Mouse (Mus musculus): ENCODE measurements around the gene Omt2b.
A peak's percentile ranks its signal among the peaks of the same experiment; 100 is the strongest.
"Not testable (repeated sequence)": the region's sequence is repeated elsewhere in the genome, so short reads cannot be mapped to it uniquely, and the experiment has no call there.

The Omt2b gene

DNA sequence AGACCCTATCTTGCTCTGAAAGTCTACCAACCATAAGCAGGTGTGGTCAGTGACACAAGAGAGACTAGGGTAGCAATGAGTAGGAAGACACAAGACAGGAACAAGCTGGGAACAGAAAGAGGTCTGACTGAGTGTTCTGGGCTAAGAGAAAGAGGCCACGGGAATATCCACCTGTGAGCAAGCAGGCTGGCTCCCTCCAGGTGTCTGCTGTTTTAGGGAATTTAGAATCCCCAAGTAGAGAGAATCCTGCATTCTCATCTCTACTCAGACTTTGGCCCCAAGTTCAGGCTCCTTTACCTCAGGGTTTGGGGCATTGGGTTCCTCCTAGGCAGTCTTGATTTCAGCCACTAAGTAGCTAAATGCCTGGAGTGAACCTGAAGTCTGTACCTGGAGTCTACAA lies at the start of gene Omt2b:
TSS of gene Omt2b (plus strand) at position 301 of the 400 bp plus-strand sequence.
- DNase-seq (ENCODE audit: low read depth, low spot score) = not testable (repeated sequence)

DNA sequence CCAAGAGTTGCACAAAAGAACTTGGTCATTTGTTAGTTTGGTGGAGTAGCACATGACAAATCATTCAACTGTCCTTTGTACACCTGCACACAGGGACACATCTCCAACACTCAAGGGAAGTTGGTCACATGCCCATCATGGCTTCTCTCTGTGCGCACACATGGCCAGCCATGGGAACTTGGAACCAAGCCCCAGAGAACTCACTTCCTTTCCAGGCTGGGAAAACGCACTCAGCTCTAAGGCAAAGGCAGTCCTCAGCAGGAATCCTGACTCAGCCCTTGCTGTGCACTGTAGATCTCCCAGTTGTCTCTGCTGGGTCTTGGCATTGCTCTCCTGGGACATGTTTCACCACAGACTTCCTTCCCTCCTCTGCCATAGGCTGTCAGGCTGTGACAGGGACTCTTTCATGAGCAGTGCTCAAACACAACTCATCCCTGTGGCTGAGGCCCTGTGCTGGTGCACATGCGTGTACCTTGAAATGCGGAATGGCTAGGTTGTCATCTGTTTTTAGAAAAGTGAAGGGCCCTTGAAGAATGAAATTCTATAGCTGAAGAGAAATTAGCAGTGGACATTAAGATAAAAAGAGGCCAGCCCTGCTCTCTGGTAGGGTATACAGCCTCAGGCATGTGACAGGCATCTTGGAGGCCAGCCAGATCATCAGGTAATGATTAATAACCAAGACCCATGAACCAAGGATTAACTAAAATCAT lies 45.2 kb upstream of the Omt2b start:
- DNase-seq (ENCODE audit: low read depth, low spot score) = not testable (repeated sequence)

DNA sequence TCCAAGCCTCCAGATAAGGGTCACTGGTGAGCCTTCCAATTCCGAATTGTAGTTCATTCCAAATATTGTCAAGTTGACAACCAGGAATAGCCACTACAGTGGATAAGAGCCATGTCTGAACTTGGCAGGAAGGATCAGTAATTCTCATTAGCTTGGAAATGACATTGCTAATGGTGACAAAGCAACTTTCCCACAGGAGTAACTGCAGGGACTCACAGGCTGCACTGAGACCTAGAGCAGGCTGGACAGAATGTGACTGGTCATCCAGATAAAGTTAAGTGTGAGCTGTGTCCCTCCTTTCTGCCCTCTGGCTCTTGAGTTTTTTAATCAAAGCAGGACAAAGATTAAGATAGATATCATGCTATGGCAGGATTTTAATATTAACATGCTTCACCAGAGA lies 38.3 kb upstream of the Omt2b start:
- DNase-seq (ENCODE audit: low read depth, low spot score) = not testable (repeated sequence)

DNA sequence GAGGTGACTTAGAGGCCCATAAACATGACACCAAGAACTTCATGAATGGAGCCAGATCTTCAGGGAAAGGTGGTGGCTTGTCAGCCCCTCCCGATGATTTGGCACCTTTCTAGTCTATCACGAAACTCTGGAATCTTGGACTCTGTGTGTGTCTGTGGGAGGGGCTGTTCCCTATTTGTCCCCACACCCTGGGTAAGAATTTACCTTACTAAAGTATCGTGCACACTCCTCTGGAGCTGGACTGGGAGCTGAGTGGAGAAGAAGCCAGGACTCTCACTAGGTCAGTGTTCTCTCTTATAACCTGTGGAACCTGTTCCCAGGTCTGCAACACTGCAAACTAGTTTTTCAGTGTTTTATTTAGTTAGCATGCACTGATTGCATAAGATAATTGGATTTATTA lies 37.7 kb upstream of the Omt2b start, which contains the start of gene Gm10639:
TSS of gene Gm10639 (plus strand) at position 201 of the 400 bp plus-strand sequence.
- not testable (repeated sequence) for DNase-seq (ENCODE audit: low read depth, low spot score)

DNA sequence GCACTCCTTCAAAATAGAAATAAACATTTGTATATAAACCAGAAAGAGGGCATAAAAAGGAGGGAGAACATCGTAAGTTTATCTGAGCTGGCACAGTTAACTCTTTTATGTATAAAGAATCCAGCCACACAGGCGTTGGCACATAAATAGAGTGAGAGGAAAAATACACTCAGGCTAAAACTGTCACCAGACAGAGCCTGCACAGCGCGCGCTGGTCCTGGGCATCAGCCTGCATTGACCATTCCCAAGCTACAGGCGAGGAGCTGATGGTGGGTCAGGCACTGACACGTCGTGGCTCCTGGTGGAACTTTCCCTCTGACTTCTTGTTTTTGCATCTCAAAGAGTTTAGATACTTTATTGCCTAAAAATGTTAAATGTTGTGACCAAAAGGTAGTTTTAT lies 34.9 kb upstream of the Omt2b start:
- DNase-seq (ENCODE audit: low read depth, low spot score) = not testable (repeated sequence)

DNA sequence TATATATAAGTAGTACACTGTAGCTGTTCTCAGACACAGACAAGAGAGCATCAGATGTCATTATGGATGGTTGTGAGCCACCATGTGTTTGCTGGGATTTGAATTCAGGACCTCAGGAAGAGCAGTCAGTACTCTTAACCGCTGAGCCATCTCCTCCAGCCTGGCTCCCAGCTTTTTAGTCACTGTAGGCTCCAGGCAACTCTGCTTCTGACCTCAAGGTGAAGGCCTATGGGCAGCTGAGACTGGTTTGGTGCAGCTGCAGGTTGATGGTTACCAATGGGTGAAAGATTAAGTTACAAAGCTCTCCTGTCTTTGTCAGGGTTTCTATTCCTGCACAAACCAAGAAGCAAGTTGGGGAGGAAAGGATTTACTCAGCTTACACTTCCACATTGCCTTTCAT lies 33.7 kb upstream of the Omt2b start:
- DNase-seq (ENCODE audit: low read depth, low spot score) = not testable (repeated sequence)

DNA sequence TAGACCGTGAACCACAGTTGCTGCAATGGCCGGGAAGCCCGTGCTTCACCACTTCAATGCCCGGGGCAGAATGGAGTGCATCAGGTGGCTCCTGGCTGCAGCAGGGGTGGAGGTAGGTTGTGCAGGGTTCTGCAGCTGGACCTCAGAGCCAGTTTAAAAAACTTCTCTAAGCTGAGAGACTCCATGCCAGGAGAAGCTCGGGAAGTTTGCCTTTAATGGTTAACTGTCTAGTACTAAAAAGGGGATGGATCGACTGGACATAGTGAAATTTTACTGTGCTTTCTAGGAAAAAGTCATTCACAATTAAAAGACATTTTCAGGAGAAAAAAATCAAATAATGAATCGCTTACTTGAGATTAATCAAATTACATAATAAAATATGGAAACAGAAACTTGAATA lies 32.6 kb upstream of the Omt2b start:
- DNase-seq (ENCODE audit: low read depth, low spot score) = not testable (repeated sequence)

DNA sequence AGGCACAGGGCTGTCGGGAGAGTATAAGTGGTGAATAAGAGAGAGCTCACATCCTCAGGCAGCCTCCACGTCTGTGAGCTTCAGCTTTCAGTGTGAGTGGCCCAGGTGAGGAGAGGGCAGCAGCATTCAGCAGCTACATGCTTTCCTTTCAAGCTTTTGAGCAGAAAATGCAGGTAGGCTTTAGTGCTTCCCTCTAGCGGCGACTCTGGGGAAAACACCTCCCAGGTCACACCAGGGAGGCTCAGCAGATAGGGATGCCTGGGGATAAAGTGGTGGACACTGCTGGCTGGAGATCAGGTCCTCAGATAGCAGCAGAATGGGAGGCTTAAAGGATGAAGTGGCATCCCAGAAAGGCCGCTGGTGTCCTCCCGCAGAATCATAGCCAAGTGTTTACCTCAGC lies 31.3 kb upstream of the Omt2b start:
- peak; percentile 63 for DNase-seq (ENCODE audit: low read depth, low spot score)

DNA sequence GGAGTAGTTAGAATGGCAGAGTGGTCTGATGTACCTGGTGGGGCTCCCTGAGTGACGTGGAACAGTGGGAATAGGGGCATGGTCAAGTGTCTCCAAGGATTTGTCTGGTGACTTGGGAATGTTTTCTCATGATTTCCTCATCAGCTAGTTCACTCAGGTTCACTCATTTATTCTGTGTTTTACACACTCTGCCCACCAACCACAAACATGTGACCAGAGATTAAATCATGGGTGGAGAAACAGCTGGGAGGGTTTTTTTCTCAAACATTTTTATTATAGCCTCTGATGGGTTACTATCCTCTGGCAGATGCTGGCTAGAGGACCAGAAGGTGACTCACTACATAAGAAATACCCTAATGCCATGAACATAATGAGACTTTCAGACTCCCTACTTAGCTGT lies 29.2 kb upstream of the Omt2b start:
- no peak for DNase-seq (ENCODE audit: low read depth, low spot score)

DNA sequence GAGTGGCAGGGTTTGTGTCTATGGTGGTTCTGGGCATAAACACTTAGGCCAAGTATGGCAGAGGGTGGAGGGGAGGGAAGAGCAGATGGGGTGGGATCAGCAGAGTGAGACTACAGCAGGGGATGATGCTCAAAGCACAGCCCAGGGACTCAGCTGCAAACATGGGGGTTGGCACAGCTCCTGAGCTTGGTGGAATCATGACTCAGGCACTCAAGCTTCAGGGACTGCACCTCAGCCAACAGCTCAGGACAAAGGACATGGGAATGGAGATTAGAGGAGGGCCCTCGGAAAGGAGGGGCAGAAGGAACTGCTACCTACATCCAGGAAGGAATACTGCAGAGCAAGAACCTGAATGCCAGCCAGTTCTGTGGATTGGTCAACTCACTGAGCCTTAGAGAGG lies 28.2 kb upstream of the Omt2b start:
- not testable (repeated sequence) for DNase-seq (ENCODE audit: low read depth, low spot score)

DNA sequence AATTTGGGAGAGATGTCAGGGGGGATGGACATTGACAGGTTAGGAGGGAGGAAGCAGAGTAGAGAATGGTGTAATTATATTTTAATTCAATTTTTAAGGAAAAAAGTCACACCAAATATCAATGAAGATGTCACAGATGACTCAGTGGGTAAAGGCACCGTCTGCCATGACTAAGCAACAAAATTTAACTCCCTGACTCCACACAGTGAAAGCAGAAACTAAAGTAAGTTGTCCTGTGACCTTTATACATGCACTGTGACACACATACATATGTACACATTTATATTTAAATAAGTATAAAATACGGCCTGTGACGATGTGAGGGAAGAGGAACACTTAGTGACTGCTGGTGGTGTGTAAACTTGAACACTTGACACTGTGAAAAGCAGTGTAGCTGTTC lies 19.3 kb upstream of the Omt2b start:
- DNase-seq (ENCODE audit: low read depth, low spot score) = not testable (repeated sequence)

DNA sequence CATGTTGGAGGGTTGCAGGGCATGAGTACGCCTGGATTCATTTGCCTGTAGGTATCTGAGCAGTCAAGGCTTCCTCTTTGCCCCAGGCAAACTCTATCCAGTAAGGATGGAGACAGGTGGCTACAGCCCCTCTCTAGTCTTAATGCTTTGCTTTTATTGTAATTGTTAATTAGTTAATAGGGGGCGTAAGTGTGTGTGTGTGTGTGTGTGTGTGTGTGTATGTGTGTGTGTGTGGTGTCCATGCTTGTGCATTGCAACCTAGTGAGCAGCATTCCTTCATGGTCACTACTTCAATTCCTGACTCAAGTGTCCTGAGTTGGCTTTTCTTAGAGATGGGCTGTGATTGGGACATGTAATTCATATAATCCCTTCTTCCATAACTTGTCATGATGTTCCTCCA lies 12.7 kb upstream of the Omt2b start, which contains the start of gene Omt2a:
TSS of gene Omt2a (minus strand) at position 101 of the 400 bp plus-strand sequence.
- no peak for DNase-seq (ENCODE audit: low read depth, low spot score)

DNA sequence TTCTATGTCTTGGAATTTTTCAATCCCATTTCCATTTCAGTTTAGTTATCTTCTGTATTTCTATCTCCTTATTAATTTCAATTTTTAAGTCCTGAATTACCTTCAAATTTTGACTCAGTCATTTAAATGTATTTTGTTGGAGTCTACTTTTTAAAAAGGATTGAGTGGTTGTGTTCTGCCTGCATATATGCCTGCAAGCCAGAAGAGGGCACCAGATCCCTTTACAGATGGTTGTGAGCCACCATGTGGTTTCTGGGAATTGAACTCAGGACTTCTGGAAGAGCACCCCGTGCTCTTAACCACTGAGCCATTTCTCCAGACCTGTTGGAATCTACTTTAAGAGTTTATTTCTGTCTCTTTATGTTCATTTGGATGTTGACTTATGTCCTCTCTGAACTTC lies 7.9 kb upstream of the Omt2b start:
- no peak for DNase-seq (ENCODE audit: low read depth, low spot score)

DNA sequence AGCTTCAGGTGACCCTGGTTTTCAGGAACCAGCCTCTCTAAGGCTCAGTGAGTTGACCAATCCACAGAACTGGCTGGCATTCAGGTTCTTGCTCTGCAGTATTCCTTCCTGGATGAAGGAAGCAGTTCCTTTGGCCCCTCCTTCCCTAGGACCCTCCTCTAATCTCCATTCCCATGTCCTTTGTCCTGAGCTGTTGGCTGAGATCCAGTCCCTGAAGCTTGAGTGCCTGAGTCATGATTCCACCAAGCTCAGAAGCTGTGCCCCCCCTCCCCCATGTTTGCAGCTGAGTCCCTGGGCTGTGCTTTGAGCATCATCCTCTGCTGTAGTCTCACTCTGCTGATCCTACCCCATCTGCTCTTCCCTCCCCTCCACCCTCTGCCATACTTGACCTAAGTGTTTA lies 9.7 kb downstream of the Omt2b start:
- DNase-seq (ENCODE audit: low read depth, low spot score) = not testable (repeated sequence)

DNA sequence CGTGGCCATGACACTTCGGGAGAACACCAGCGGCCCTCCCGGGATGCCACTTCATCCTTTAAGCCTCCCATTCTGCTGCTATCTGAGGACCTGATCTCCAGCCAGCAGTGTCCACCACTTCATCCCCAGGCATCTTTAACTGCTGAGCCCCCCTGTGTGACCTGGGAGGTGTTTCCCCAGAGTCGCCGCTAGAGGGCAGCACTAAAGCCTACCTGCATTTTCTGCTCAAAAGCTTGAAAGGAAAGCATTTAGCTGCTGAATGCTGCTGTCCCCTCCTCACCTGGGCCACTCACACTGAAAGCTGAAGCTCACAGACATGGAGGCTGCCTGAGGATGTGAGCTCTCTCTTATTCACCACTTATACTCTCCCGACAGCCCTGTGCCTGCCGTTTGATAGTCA lies 12.9 kb downstream of the Omt2b start:
- DNase-seq (ENCODE audit: low read depth, low spot score) = peak; percentile 59

DNA sequence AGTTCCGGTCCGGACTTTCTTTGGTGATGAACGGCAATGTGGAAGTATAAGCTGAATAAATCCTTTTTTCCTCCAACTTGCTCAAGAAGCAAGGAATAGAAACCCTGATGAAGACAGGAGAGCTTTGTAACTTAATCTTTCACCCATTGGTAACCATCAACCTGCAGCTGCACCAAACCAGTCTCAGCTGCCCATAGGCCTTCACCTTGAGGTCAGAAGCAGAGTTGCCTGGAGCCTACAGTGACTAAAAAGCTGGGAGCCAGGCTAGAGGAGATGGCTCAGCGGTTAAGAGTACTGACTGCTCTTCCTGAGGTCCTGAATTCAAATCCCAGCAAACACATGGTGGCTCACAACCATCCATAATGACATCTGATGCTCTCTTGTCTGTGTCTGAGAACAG lies 15.1 kb downstream of the Omt2b start:
- not testable (repeated sequence) for DNase-seq (ENCODE audit: low read depth, low spot score)

DNA sequence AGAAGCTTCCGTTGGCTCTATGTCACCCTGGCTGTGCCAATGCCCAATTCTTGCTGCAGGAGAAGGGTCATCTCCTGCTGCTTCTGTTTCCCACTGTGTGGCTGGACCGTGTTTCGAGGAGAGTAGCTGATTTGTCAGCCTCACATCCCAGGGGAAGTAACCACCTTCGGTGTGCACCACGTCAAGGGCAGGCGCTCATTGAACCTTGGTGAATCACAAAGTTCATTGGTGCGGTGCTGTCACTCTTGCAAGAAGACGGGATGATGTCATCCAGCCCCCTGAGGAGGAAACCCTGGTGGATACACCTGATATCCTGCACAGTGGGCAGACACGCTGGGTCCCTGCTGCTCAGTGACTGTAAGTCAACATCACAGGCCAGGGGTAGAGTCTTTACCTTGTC lies 15.7 kb downstream of the Omt2b start:
- DNase-seq (ENCODE audit: low read depth, low spot score) = not testable (repeated sequence)

DNA sequence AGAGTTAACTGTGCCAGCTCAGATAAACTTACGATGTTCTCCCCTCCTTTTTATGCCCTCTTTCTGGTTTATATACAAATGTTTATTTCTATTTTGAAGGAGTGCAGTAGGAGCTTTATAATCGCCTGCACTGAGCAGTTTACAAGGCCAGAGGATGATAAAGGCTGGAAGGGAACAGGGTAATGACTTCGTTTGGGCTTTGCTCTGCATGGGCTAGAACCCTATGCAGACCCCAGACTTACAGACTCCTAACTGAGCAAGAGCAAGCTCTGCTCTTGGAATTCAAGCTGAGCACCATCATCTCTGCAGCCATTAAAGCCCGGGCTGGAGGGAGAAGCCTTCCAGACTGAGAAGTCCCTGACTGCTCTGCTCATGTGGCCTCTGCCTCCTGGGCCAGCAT lies 17.8 kb downstream of the Omt2b start:
- DNase-seq (ENCODE audit: low read depth, low spot score) = not testable (repeated sequence)

DNA sequence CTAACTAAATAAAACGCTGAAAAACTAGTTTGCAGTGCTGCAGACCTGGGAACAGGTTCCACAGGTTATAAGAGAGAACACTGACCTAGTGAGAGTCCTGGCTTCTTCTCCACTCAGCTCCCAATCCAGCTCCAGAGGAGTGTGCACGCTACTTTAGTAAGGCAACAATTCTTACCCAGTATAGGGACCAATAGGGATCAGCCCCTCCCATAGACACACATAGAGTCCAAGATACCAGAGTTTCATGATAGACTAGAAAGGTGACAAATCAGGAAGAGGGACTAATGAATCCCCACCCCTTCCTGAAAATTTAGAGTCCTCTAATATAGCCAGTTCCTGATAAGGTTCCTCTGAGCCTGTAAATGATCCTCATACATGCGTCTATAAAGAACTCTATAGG lies 19.6 kb downstream of the Omt2b start:
- DNase-seq (ENCODE audit: low read depth, low spot score) = no peak

DNA sequence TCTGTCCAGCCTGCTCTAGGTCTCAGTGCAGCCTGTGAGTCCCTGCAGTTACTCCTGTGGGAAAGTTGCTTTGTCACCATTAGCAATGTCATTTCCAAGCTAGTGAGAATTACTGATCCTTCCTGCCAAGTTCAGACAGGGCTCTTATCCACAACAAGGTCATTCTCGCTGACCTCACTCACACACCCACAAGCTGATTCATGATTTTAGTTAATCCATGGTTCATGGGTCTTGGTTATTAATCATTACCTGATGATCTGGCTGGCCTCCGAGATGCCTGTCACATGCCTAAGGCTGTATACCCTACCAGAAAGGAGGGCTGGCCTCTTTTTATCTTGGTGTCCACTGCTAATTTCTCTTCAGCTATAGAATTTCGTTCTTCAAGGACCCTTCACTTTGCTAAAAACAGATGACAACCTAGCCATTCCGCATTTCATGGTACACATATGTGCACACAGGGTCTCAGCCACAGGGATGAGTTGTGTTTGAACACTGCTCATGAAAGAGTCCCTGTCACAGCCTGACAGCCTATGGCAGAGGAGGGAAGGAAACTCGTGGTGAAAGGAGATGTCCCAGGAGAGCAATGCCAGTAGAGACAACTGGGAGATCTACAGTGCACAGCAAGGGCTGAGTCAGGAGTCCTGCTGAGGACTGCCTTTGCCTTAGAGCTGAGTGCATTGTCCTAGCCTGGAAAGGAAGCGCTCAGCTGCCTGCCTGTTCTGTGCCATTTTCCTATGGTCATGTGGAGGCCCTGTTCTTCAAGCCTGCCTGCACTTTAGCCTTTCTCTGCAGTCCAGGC lies 21.0 kb downstream of the Omt2b start:
- DNase-seq (ENCODE audit: low read depth, low spot score) = not testable (repeated sequence)

DNA sequence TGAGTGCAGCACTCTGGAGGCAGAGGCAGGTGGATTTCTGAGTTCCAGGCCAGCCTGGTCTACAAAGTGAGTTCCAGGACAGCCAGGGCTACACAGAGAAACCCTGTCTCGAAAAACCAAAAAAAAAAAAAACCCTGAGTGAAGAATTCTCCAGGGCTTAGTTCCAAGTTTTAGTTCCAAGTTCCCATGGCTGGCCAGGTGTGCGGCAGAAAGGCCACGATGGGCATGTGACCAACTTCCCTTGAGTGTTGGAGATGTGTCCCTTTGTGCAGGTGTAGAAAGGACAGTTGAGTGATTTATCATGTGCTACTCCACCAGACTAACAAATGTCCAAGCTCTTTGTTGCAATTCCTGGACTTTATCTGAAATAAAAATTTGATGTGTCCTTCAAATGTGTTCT lies 21.8 kb downstream of the Omt2b start:
- not testable (repeated sequence) for DNase-seq (ENCODE audit: low read depth, low spot score)

DNA sequence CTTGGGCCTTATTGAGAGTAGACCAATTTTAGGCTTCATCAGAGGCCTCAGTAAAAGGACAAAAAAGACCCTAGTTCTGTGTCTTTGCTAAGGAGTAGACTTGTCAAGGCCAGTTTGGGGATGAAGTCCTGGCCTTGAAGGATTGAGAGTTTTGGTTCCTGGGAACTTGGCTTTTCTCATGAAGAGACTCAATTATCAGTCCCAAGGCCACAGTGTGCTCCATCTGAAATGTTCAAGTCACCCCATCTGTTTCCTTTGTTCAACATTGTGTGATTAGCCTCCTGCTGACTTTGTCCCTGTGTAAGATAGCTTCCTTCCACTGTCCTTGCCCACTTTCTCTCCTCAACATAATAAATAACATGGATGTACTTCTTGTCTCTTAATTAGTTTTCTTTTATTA lies 22.6 kb downstream of the Omt2b start:
- not testable (repeated sequence) for DNase-seq (ENCODE audit: low read depth, low spot score)
